21 mouse cellular contexts compared by ENCODE assay signal in the genomic region with DNA sequence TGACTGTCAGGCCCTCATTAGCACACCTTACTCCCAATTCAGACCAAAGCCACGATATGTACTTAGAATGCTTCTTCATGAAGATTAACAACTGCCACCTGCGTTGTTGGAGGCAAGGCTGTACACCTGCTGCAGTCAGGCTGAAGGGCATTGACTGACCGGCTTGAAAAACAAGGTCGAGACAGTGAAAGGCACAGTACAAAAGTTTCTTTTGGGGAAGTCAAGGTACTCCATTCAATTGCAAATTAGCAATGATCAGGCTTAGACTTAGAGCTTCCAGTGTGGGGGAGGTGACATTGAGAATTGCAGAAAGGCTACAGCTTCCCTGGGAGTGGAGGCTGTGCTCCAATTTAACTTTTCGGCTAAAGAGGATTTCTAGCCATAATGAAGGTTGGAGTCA. TPM values are rescaled to one million over a fixed set of nuclear protein-coding genes. Genes with fewer than 3 reads are reported as not detected.
DNase-seq lines count a peak whose midpoint lies in the region; TF ChIP-seq lines count a peak whose summit lies in the region.
"Not testable (repeated sequence)": the region's sequence is repeated elsewhere in the genome, so short reads cannot be mapped to it uniquely, and the experiment has no call there.
"Had no signal": no experiment of that assay in that cellular context is flagged by ENCODE, and none has a peak within 500 bp of the region (broad histone marks: within the 10 kb centered on the region; RNA-seq: fewer than 3 reads in every experiment).

No protein-coding gene starts in this region.

- H3K9ac ChIP-seq in ES-Bruce4 (ENCODE audit: low read depth, poor library complexity, severe bottlenecking); ES-E14 (ENCODE audit: insufficient read depth, low read depth, low read length, poor library complexity, severe bottlenecking): not testable (repeated sequence)

- in situ Hi-C loops in ES-E14 (cut with MboI; ENCODE audit: low sequenced_read_pairs in 2 of 2, unreplicated experiment in 2 of 2): not testable (repeated sequence)

- H3K36me3 ChIP-seq in E14TG2a.4 (ENCODE audit: insufficient read depth, low read length); ES-Bruce4 (ENCODE audit: control insufficient read depth, insufficient read depth, low read length, poor library complexity, severe bottlenecking); ES-E14 (ENCODE audit: control insufficient read depth, insufficient read depth, low read length, poor library complexity, severe bottlenecking): not testable (repeated sequence)

- TF ChIP-seq POLR2A in ES-Bruce4 (IDR thresholded peaks at IDR 0.05; ENCODE audit: insufficient read depth, low read length): not testable (repeated sequence)

- not testable (repeated sequence) for H3K9me3 ChIP-seq in E14TG2a.4 (ENCODE audit: low read length); ES-Bruce4 (replicated peaks; ENCODE audit: control insufficient read depth, insufficient read depth, low read length, poor library complexity, severe bottlenecking); ES-E14 (ENCODE audit: control insufficient read depth, insufficient read depth, low read depth, low read length)

- H3K27ac ChIP-seq in ES-Bruce4 (ENCODE audit: insufficient read depth, low read length) (peak overlapping the region; percentile 95), ES-E14 (ENCODE audit: insufficient read depth, low read depth, low read length, poor library complexity, severe bottlenecking) (peak overlapping the region; percentile 99)

- H3K4me1 ChIP-seq in E14TG2a.4 (replicated peaks; ENCODE audit: low read depth, low read length): peaks cover 27% of the 10 kb centered on the region
- not testable (repeated sequence) for H3K4me1 ChIP-seq in ES-Bruce4 (ENCODE audit: control insufficient read depth, insufficient read depth, low read length); ES-E14 (ENCODE audit: control insufficient read depth in 2 of 2, insufficient read depth in 2 of 2, low read length in 2 of 2, poor library complexity in 1 of 2)

- DNase-seq in ES-CJ7 (ENCODE audit: low read depth, low spot score) (peak; percentile 97), ES-E14 (ENCODE audit: low read depth, low spot score) (peak; percentile 63), R1 (ENCODE audit: low read depth, low spot score) (peak; percentile 99), WW6 (ENCODE audit: low read depth, low spot score) (peak; percentile 38), ZHBTc4 (ENCODE audit: low read depth, low spot score) (peak; percentile 96)

- H3K27me3 ChIP-seq in E14TG2a.4 (ENCODE audit: insufficient read depth, low read length); ES-Bruce4 (ENCODE audit: control insufficient read depth, insufficient read depth, low read length, poor library complexity, severe bottlenecking): not testable (repeated sequence)

- H3K4me3 ChIP-seq in E14TG2a.4 (replicated peaks; ENCODE audit: low read length) (peak overlapping the region; percentile 39; the same call in 1 of the 2 replicates), ES-E14 (ENCODE audit: insufficient read depth in 1 of 2, low read depth in 1 of 2, low read length in 2 of 2, poor library complexity in 1 of 2, severe bottlenecking in 1 of 2) (peak overlapping the region; percentile 20 to 30; a peak in 2 of 4 replicates)
- H3K4me3 ChIP-seq in ES-Bruce4 (ENCODE audit: low read depth, low read length): not testable (repeated sequence)

- not testable (repeated sequence) for TF ChIP-seq CTCF in E14TG2a.4 (conservative IDR thresholded peaks at IDR 0.05; ENCODE audit: low read length); ES-Bruce4 (IDR thresholded peaks at IDR 0.05; ENCODE audit: low read depth, low read length)

- peak; percentile 94 for TF ChIP-seq EP300 in ES-Bruce4 (IDR thresholded peaks at IDR 0.05; ENCODE audit: insufficient read depth, low read depth, low read length)

TF ChIP-seq in ES-E14, 5 proteins besides CTCF, POLR2A, EP300 and RAD21:
- TF ChIP-seq CHD2 (IDR thresholded peaks at IDR 0.05; ENCODE audit: low read depth, low read length): peak; percentile 79

RNA-seq across cellular contexts. Expression of gene Vmn2r90, which starts 36.4 kb away (rescaled TPM):
- polyA plus RNA-seq in ES-Bruce4 (2011; ENCODE audit: insufficient read depth, insufficient read length, low read depth, missing spikeins): not detected in 2 replicates
- 0.16 and 0.27 TPM in 2 replicates for total RNA-seq in ES-E14 (2012; rRNA removed)
- total RNA-seq: adrenal gland, adult 18-20 months; adrenal gland, adult 2 months; adrenal gland, adult 8-10 months; adrenal gland, postnatal 10 days; adrenal gland, postnatal 14 days; adrenal gland, postnatal 25 days; adrenal gland, postnatal 36 days; adrenal gland, postnatal 4 days; MEL had no signal
- polyA plus RNA-seq: activated CD4-positive, CD25-positive, alpha-beta regulatory T cell, adult 4 months; adrenal gland, adult 2 months; brain, embryonic 14.5 days; C2C12; G1E; Patski had no signal

Comparison
In these comparisons a context has a peak if more than half of its experiments do, and no peak if none do; other contexts are left out.
1. DNase-seq: peak in every context shown above with its lines; median percentile 99 in R1; 97 in ES-CJ7; 96 in ZHBTc4; 63 in ES-E14; 38 in WW6.